Mouse (Mus musculus) megakaryocyte progenitor cell, adult 5-6 weeks (primary cell): ENCODE data around the gene Arhgap21. TPM values are rescaled to one million over a fixed set of nuclear protein-coding genes. Genes with fewer than 3 reads are reported as not detected.

Experiments
- total RNA-seq, 2 experiments: library from RNA; stranded (forward) in 1 of 2; stranded (reverse) in 1 of 2; fragments of 157-497, 149-512 nt in 1 of 2; fragments of 200-1000 nt in 1 of 2; gene quantifications; 2 replicates each; pipeline versions ENCODE4 v1.2.3 to v1.2.4; 2015 to 2017

Gene Arhgap21
- total RNA-seq, 2 experiments from 2014 or later = 15.3 to 37.6 TPM

Other genes starting within 250 kb of the Arhgap21 start
- gene Enkur, start 236.5 kb upstream of the Arhgap21 start, total RNA-seq (2015) = 2.3 and 2.8 TPM in 2 replicates
- gene Enkur, start 236.5 kb upstream of the Arhgap21 start, total RNA-seq (2017) = 3.1 and 4.0 TPM in 2 replicates
- 5.0 and 5.8 TPM in 2 replicates for gene Thnsl1, start 236.8 kb upstream of the Arhgap21 start, total RNA-seq (2015)
- 3.9 and 4.5 TPM in 2 replicates for gene Thnsl1, start 236.8 kb upstream of the Arhgap21 start, total RNA-seq (2017)